Mouse (Mus musculus): ENCODE results near the gene Tbca. TPM values are rescaled to one million over a fixed set of nuclear protein-coding genes. Genes with fewer than 3 reads are reported as not detected.

The Tbca gene
- total RNA-seq, 4 experiments from 2014 or later = 105 to 118 (median 113) TPM

- no peak for DNase-seq (ENCODE audit: low spot score)
Observed at GRCm38 (mm10) chr13:94847870-94848269, 59.2 kb downstream of the Tbca start.

GRCm38 (mm10) chr13:94849351-94849750 lies 60.6 kb downstream of the Tbca start:
- DNase-seq (ENCODE audit: low spot score) = no peak

- DNase-seq (ENCODE audit: low spot score) = no peak
Observed at GRCm38 (mm10) chr13:94858016-94858575, 69.4 kb downstream of the Tbca start.

- no peak for DNase-seq (ENCODE audit: low spot score)
Observed at GRCm38 (mm10) chr13:94859256-94859655, 70.5 kb downstream of the Tbca start.

GRCm38 (mm10) chr13:94862491-94863230 lies 74.0 kb downstream of the Tbca start:
- no peak for DNase-seq (ENCODE audit: low spot score)

GRCm38 (mm10) chr13:94866906-94867305 lies 78.2 kb downstream of the Tbca start:
- DNase-seq (ENCODE audit: low spot score) = no peak

- DNase-seq (ENCODE audit: low spot score) = no peak
Observed at GRCm38 (mm10) chr13:94867772-94868171, 79.1 kb downstream of the Tbca start.

GRCm38 (mm10) chr13:94868478-94868950 lies 79.8 kb downstream of the Tbca start:
- no peak for DNase-seq (ENCODE audit: low spot score)

- no peak for DNase-seq (ENCODE audit: low spot score)
Observed at GRCm38 (mm10) chr13:94869541-94869940, 80.8 kb downstream of the Tbca start.

- DNase-seq (ENCODE audit: low spot score) = no peak
Observed at GRCm38 (mm10) chr13:94870071-94870460, 81.4 kb downstream of the Tbca start.

- DNase-seq (ENCODE audit: low spot score) = no peak
Observed at GRCm38 (mm10) chr13:94870461-94871186, 81.9 kb downstream of the Tbca start.

- no peak for DNase-seq (ENCODE audit: low spot score)
Observed at GRCm38 (mm10) chr13:94871806-94872320, 83.2 kb downstream of the Tbca start.

- no peak for DNase-seq (ENCODE audit: low spot score)
Observed at GRCm38 (mm10) chr13:94872439-94872838, 83.7 kb downstream of the Tbca start.

- no peak for DNase-seq (ENCODE audit: low spot score)
Observed at GRCm38 (mm10) chr13:94873111-94874038, 84.7 kb downstream of the Tbca start.

GRCm38 (mm10) chr13:94874039-94874425 lies 85.3 kb downstream of the Tbca start:
- DNase-seq (ENCODE audit: low spot score) = no peak

GRCm38 (mm10) chr13:94874656-94875395 lies 86.1 kb downstream of the Tbca start:
- no peak for DNase-seq (ENCODE audit: low spot score)

- no peak for DNase-seq (ENCODE audit: low spot score)
Observed at GRCm38 (mm10) chr13:94875396-94875880, 86.7 kb downstream of the Tbca start, which contains the start of gene Otp. Gene Otp (plus strand): TSS chr13:94875602.

- no peak for DNase-seq (ENCODE audit: low spot score)
Observed at GRCm38 (mm10) chr13:94876286-94877210, 87.8 kb downstream of the Tbca start.

GRCm38 (mm10) chr13:94877211-94877590 lies 88.5 kb downstream of the Tbca start:
- DNase-seq (ENCODE audit: low spot score) = no peak

All from heart, adult 8-10 months (tissue).